Mouse (Mus musculus) neural tube, embryonic 14.5 days (tissue): ENCODE data around the gene Gpr84. TPM values are rescaled to one million over a fixed set of nuclear protein-coding genes. Genes with fewer than 3 reads are reported as not detected.

Experiments
- ATAC-seq: fragments of 200-750 bp; cut with Nextera tagmentation; 2 replicates; pipeline ENCODE4 v1.8.0; 2017; ENCODE audit warnings: low read depth, mild to moderate bottlenecking, moderate TSS enrichment, moderate library complexity
- H3K27ac ChIP-seq: fragments of 300-500 bp; sonication (generic); 2 replicates; pipeline ENCODE4 v1.5.1; 2014; ENCODE audit warnings: low read depth, mild to moderate bottlenecking, control low read depth, low read length, moderate library complexity, mixed read lengths
- H3K27me3 ChIP-seq: fragments of 300-500 bp; sonication (generic); 2 replicates; pipeline ENCODE4 v1.6.1; 2014; ENCODE audit warnings: low read length; ENCODE audit not compliant: control insufficient read depth, insufficient read depth
- H3K36me3 ChIP-seq: fragments of 300-500 bp; sonication (generic); 2 replicates; pipeline ENCODE4 v1.6.1; 2014; ENCODE audit warnings: low read length, mixed read lengths; ENCODE audit not compliant: control insufficient read depth, insufficient read depth
- H3K4me1 ChIP-seq: fragments of 300-500 bp; sonication (generic); 2 replicates; pipeline ENCODE4 v1.6.1; 2014; ENCODE audit warnings: low read length; ENCODE audit not compliant: control insufficient read depth, insufficient read depth
- H3K4me2 ChIP-seq: fragments of 300-500 bp; sonication (generic); 2 replicates; pipeline ENCODE4 v1.6.1; 2014; ENCODE audit warnings: mild to moderate bottlenecking, low read depth, low read length, control low read depth
- H3K4me3 ChIP-seq: fragments of 300-500 bp; sonication (generic); 2 replicates; pipeline ENCODE4 v1.5.1; 2014; ENCODE audit warnings: low read depth, low read length, control low read depth, mixed read lengths
- H3K9ac ChIP-seq: fragments of 300-500 bp; sonication (generic); replicated peaks from 2 replicates; pipeline ENCODE4 v1.6.1; 2014; ENCODE audit warnings: low read depth, mild to moderate bottlenecking, control low read depth, low read length, mixed read lengths
- H3K9me3 ChIP-seq: fragments of 300-500 bp; sonication (generic); 2 replicates; pipeline ENCODE4 v1.6.1; 2016; ENCODE audit warnings: low read length; ENCODE audit not compliant: control insufficient read depth
- WGBS: fragments of 180-500 bp; shearing (Covaris S2); extraction: QIAGEN DNeasy Blood & Tissue Kit; methylation state at CpG from one replicate; pipeline ENCODE4 v1.1.7; 2014; 5-methylcytosine and 5-hydroxymethylcytosine counted together
- polyA plus RNA-seq: library from polyadenylated mRNA; unstranded; fragments of >200 nt; fragmentation: Nextera tagmentation; extraction: Ambion mirVana; gene quantifications from 2 replicates; pipeline ENCODE4 v1.2.1, GENCODE M21; 2014

Gpr84 gene
- polyA plus RNA-seq, 1 experiment from 2014 or later, result 0.35 TPM

DNA sequence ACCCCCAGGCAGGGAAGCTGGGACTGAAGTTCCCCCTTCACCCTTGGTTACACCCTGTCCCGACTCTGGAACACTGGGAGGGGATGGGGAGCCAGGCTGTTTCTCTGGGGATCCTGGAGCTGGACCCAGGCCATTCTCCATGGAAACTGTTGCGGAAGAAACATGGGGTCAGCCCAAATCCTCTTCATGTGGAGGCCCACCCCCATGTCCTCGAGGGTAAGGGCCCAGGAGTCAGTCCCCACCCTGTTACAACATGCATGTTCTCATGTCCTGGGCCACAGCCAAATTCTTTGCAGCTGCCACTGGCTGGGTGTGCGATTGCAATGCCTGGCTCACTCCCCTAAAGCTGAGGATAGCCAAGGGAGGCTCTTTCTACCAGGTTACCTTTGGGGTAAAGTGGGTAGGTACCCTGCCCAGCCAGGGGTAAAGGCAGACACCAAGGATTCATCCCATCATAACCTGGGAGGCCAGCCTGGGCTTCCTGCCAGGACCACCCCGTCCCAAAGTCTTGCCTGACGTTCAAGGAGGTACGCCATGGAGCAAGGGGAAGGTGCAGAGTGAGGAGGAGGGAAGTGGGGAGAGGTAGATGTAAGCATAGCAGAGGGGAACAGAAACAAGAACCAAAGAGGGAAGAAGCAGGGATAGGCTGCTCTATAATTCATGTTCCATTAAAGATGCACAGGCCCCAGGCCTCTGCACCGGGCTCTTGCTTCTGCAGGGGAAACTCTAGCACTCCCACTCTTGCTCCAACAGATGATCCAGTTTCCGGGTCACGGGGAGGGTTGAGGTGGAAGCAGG, 5.8 kb upstream of the Gpr84 start:
- peaks cover 13% of the 10 kb centered on the region; the same call in 1 of the 2 replicates for H3K4me1 ChIP-seq

DNA sequence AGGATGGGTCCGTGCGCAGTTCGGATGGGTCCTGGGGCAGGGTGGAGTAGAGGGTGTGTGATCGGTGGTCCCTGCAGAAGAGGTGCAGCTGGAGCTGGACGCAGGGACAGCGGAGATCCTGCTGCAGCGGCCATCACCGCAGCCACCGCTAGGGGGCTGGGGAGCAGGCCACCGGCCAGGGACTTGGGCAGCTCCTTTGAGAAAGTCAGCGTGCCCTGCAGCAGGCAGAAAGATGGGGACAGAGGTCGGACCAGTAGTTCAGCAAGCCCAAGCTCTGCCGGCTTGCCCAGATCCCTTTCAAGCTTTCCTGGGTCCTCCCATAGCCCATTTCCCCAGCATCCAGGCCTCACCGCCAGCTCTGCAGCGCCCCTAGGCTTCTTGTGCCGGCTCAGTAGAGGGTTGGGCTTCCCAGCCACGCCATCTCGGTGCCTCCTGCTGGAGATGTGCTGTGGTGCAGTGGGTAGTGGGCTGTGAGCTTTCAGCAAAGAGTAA, 4.6 kb upstream of the Gpr84 start:
- ATAC-seq, result peak; percentile 69
- Histone ChIP-seq H3K27me3 (no peaks in the 10 kb centered on the region), H3K9ac (0 out of 2 replicates have a peak overlapping the region, but pooled peaks have one; percentile 16), H3K4me3 (no peak overlapping the region), H3K36me3 (peaks cover 16% of the 10 kb centered on the region; the same call in 1 of the 2 replicates), H3K4me2 (peak overlapping the region; percentile 40), H3K27ac (no peak overlapping the region), H3K9me3 (no peaks in the 10 kb centered on the region), H3K4me1 (peaks cover 13% of the 10 kb centered on the region; the same call in 1 of the 2 replicates)
- WGBS, result under 1% methylated on average over 18 of the region's 18 CpGs

More for the DNA sequence above, 5.8 kb upstream of the Gpr84 start:
- Histone ChIP-seq H3K4me3 (no peak overlapping the region), H3K27me3 (no peaks in the 10 kb centered on the region), H3K4me2 (no peak overlapping the region), H3K36me3 (peaks cover 16% of the 10 kb centered on the region; the same call in 1 of the 2 replicates), H3K27ac (no peak overlapping the region), H3K9me3 (no peaks in the 10 kb centered on the region), H3K9ac (no peak overlapping the region)
- WGBS, result 81% methylated on average over 10 of the region's 10 CpGs
- no peak for ATAC-seq

- 27% methylated on average over 20 of the region's 22 CpGs for WGBS
Observed at GRCm38 (mm10) chr15:103314181-103314580, 3.8 kb upstream of the Gpr84 start.

GRCm38 (mm10) chr15:103313495-103314095, 3.2 kb upstream of the Gpr84 start:
- H3K4me2 ChIP-seq, result no peak overlapping the region
- 7% methylated on average over 18 of the region's 18 CpGs for WGBS
- H3K27me3 ChIP-seq, result no peaks in the 10 kb centered on the region
- peak; percentile 10; the same call in 1 of the 2 replicates for ATAC-seq
- H3K27ac ChIP-seq, result no peak overlapping the region
- peaks cover 16% of the 10 kb centered on the region; the same call in 1 of the 2 replicates for H3K36me3 ChIP-seq
- H3K9ac ChIP-seq, result no peak overlapping the region
- no peaks in the 10 kb centered on the region for H3K9me3 ChIP-seq
- peaks cover 17% of the 10 kb centered on the region for H3K4me1 ChIP-seq
- no peak overlapping the region for H3K4me3 ChIP-seq

More at GRCm38 (mm10) chr15:103314181-103314580, 3.8 kb upstream of the Gpr84 start:
- peak overlapping the region; percentile 40; the same call in 1 of the 2 replicates for H3K4me2 ChIP-seq
- H3K4me1 ChIP-seq, result peaks cover 13% of the 10 kb centered on the region; the same call in 1 of the 2 replicates
- H3K4me3 ChIP-seq, result no peak overlapping the region
- no peak overlapping the region for H3K27ac ChIP-seq
- H3K9ac ChIP-seq, result no peak overlapping the region
- ATAC-seq, result peak; percentile 13; the same call in 1 of the 2 replicates
- H3K27me3 ChIP-seq, result no peaks in the 10 kb centered on the region
- no peaks in the 10 kb centered on the region for H3K9me3 ChIP-seq
- peaks cover 16% of the 10 kb centered on the region; the same call in 1 of the 2 replicates for H3K36me3 ChIP-seq

DNA sequence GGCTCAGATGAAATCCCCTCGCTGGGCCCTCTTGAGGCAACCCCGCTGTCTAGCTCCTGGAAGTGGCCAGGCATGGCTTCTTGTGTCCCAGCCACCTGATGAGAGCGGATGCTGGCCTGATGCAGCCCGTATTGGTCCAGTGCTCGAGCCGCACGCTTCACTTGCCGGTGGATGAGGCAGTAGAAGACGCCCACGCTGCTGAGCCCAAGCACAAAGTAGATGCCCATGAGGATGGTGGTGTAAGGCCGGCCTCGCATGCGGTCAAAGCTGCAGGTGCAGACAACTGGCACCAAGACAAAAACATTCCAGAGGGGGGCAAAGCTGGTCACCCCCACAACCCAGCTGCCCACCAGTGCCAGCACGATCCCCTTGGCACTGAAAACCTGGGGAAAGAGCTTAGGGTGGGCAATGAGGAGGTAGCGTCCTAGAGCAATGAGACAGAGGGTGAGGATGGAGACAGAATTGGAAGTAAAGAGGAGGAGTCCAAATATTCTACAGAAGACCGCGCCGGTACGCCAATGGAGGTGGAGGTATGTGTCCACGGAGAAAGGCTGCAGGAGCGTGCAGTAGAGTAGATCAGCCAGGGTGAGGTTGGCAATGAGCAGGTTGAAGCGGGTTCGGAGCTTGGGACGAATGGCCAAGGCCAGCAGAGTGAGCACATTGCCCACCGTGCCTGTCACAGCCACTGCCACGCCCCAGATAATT, 1.4 kb downstream of the Gpr84 start:
- no peaks in the 10 kb centered on the region for H3K36me3 ChIP-seq
- 69% methylated on average over 26 of the region's 26 CpGs for WGBS
- H3K9me3 ChIP-seq, result no peaks in the 10 kb centered on the region
- H3K27ac ChIP-seq, result no peak overlapping the region
- 0 out of 2 replicates have a peak overlapping the region, but pooled peaks have one; percentile 14 for H3K4me2 ChIP-seq
- H3K9ac ChIP-seq, result 0 out of 2 replicates have a peak overlapping the region, but pooled peaks have one; percentile 16
- no peaks in the 10 kb centered on the region for H3K27me3 ChIP-seq
- H3K4me1 ChIP-seq, result peaks cover 27% of the 10 kb centered on the region
- no peak for ATAC-seq
- no peak overlapping the region for H3K4me3 ChIP-seq

GRCm38 (mm10) chr15:103308056-103308875, 2.1 kb downstream of the Gpr84 start:
- ATAC-seq, result no peak
- peaks cover 33% of the 10 kb centered on the region for H3K4me1 ChIP-seq
- H3K9ac ChIP-seq, result 0 out of 2 replicates have a peak overlapping the region, but pooled peaks have one; percentile 16
- no peak overlapping the region for H3K4me3 ChIP-seq
- H3K27ac ChIP-seq, result no peak overlapping the region
- H3K9me3 ChIP-seq, result no peaks in the 10 kb centered on the region
- WGBS, result 52% methylated on average over 28 of the region's 28 CpGs
- H3K27me3 ChIP-seq, result no peaks in the 10 kb centered on the region
- H3K4me2 ChIP-seq, result peak overlapping the region; percentile 14; the same call in 1 of the 2 replicates
- no peaks in the 10 kb centered on the region for H3K36me3 ChIP-seq

GRCm38 (mm10) chr15:103307125-103307524, 3.3 kb downstream of the Gpr84 start:
- Histone ChIP-seq H3K27ac (no peak overlapping the region; the same call in 1 of the 2 replicates), H3K9me3 (no peaks in the 10 kb centered on the region), H3K4me1 (peaks cover 44% of the 10 kb centered on the region), H3K36me3 (no peaks in the 10 kb centered on the region), H3K4me2 (no peak overlapping the region), H3K4me3 (no peak overlapping the region), H3K27me3 (no peaks in the 10 kb centered on the region), H3K9ac (0 out of 2 replicates have a peak overlapping the region, but pooled peaks have one; percentile 12)
- 2% methylated on average over 7 of the region's 7 CpGs for WGBS
- no peak for ATAC-seq
